Mouse (Mus musculus) thymus, postnatal 36 days (tissue): Measurements from ENCODE around the gene Fam107a.

Source experiments
- DNase-seq, 2 experiments: peaks; one replicate each; pipeline ENCODE4 v3.0.0; 2022; ENCODE audit warnings: mixed read lengths in 2 of 2

Fam107a gene

GRCm38 (mm10) chr14:8251330-8251885 is 66.4 kb downstream of the Fam107a start:
- no peak for DNase-seq

- DNase-seq = no peak
These were observed 67.5 kb downstream of the Fam107a start for GRCm38 (mm10) chr14:8250141-8250871.

- no peak for DNase-seq
These were observed 68.6 kb downstream of the Fam107a start for GRCm38 (mm10) chr14:8249206-8249605.

- no peak for DNase-seq
These were observed 70.9 kb downstream of the Fam107a start for GRCm38 (mm10) chr14:8246878-8247277.
